Mouse (Mus musculus): ENCODE measurements around the gene Krt87. TPM values are rescaled to one million over a fixed set of nuclear protein-coding genes. Genes with fewer than 3 reads are reported as not detected.

The Krt87 gene
- polyA plus RNA-seq, 1 experiment: not detected

DNA sequence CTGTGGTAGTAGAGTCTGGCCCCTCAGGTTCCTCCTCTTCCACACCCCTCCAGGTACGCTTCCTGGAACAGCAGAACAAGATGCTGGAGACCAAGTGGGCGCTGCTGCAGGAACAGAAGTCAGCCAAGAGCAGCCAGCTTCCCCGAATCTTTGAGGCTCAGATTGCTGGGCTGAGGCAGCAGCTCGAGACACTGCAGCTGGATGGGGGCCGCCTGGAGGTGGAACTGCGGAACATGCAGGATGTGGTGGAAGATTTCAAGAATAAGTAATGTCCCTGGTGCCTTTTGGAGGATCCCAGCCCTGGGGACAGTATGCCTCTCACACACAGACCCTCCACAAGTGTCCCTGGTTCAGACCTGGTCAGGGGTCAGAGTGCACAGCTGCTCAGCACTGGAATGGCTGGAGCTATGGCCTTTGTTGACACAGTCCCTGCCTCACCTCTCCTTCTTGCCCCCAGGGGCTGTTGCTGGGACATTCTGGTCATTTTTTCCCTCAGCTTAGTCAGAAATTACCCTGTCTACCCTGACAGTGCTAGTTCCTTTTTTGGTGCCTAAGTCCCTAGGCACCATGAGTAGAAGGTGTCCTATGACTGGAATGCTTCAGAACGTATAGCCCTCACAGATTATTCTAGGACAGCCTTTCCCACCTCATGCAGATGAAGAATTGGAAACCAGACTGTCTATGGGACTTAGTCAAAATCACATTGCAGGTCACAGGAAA is 24.5 kb downstream of the Krt87 start:
- Histone ChIP-seq H3K4me1 (ENCODE audit: control insufficient read depth, insufficient read depth, low read length) (no peaks in the 10 kb centered on the region; the same call in 1 of the 2 replicates), H3K27ac (ENCODE audit: control insufficient read depth, insufficient read depth, low read depth, low read length, poor library complexity) (no peak overlapping the region), H3K4me3 (replicated peaks; ENCODE audit: control insufficient read depth, low read depth, low read length) (no peak overlapping the region)
- 50% methylated on average over 7 of the region's 7 CpGs for WGBS
- TF ChIP-seq CTCF (IDR thresholded peaks at IDR 0.05; ENCODE audit: control insufficient read depth, insufficient read depth, low read length) (no peak), POLR2A (IDR thresholded peaks at IDR 0.05; ENCODE audit: borderline replicate concordance, control insufficient read depth, low read depth, low read length) (no peak)

DNA sequence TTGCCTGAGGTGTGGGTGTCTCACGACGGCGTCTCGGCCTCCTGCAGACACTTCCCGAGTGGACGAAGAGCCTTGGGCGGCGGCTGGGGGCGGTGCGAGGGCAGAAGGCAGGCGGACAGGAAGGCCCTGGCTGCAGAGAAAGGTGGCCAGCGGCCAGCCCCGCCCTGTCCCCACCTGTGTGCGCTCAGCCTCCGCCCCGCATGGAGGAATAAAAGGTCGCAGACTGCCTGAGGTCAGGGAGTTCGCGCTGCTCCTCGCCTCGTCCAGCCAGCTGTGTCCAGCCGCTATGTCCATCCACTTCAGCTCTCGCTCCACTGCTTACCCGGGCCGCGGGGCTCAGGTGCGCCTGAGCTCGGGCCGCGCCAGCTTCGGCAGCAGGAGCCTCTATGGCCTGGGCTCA is 26.4 kb downstream of the Krt87 start:
- TF ChIP-seq POLR2A (IDR thresholded peaks at IDR 0.05; ENCODE audit: borderline replicate concordance, control insufficient read depth, low read depth, low read length) (no peak), CTCF (IDR thresholded peaks at IDR 0.05; ENCODE audit: control insufficient read depth, insufficient read depth, low read length) (no peak)
- WGBS: 91% methylated on average over 31 of the region's 31 CpGs
- no peak overlapping the region for H3K27ac ChIP-seq (ENCODE audit: control insufficient read depth, insufficient read depth, low read depth, low read length, poor library complexity)
- H3K4me1 ChIP-seq (ENCODE audit: control insufficient read depth, insufficient read depth, low read length): no peaks in the 10 kb centered on the region; the same call in 1 of the 2 replicates
- no peak overlapping the region for H3K4me3 ChIP-seq (replicated peaks; ENCODE audit: control insufficient read depth, low read depth, low read length)

DNA sequence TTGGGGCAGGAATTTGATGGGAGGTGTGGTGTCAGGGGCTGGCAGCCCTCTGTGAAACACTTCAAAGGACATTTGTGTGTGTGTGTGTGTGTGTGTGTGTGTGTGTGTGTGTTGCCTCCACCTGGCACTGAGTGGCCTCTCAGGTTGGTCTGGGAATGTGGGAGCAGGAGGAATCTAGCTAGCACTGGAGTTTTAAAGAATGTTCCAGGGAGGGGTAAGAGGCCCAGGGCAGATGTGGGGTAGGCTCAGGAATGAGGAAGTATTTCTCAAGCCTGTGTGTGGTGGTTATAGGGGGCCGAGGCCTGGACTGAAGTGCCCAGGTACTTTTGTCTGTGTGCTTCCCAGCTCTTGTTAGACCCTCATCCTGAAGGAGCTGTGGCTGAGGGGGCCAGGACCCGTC is 27.8 kb downstream of the Krt87 start, which contains the start of gene Krt7:
Gene Krt7 (plus strand): TSS at position 269 of the 400 bp plus-strand sequence.
- no peak within 1 kb of the TSS for H3K27ac ChIP-seq (ENCODE audit: control insufficient read depth, insufficient read depth, low read depth, low read length, poor library complexity)
- H3K4me3 ChIP-seq (replicated peaks; ENCODE audit: control insufficient read depth, low read depth, low read length): no peak within 1 kb of the TSS
- 8% methylated on average over 2 of the region's 2 CpGs for WGBS
- no peaks in the 10 kb centered on the region; the same call in 1 of the 2 replicates for H3K4me1 ChIP-seq (ENCODE audit: control insufficient read depth, insufficient read depth, low read length)
- TF ChIP-seq POLR2A (IDR thresholded peaks at IDR 0.05; ENCODE audit: borderline replicate concordance, control insufficient read depth, low read depth, low read length): no peak
- no peak for TF ChIP-seq CTCF (IDR thresholded peaks at IDR 0.05; ENCODE audit: control insufficient read depth, insufficient read depth, low read length)

DNA sequence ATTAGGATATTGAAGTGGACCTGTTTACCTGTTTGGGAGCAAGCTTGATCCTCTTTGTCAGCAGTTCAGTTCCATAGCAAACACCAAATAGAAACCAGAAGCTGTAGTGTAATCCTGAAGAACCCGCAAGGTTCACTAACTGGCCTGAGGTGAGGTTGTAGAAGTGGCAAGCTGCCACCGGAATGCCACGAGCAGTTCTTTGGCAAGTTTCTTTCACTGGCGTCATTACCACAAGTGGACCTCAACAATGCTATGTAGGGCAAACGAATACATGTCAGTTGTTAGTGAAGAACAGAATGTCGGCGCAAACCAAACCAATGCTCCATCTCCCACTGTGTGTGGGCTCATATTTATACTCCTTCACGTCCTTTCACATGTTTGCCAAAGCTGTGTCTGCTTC is 40.3 kb downstream of the Krt87 start:
- TF ChIP-seq POLR2A (IDR thresholded peaks at IDR 0.05; ENCODE audit: borderline replicate concordance, control insufficient read depth, low read depth, low read length): no peak
- TF ChIP-seq CTCF (IDR thresholded peaks at IDR 0.05; ENCODE audit: control insufficient read depth, insufficient read depth, low read length): no peak
- WGBS: 56% methylated on average over 8 of the region's 8 CpGs

DNA sequence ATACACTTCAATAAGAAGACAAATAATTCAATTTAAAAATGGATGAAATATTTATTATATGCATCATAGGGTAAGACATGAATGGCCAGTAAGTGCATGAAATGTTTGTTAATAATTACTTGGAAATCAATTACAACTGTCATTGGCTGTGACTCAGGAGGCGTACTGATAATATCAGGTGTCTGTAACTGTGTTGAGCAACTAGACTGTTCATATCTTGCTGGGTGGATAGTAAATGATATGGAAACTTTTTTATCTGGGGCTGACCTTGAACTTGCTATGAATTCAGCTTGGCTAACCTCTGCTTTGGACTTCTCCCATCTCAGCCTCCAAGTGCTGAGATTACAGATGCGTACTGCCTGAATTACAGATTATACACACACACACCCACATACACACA is 40.9 kb downstream of the Krt87 start:
- no peak for TF ChIP-seq POLR2A (IDR thresholded peaks at IDR 0.05; ENCODE audit: borderline replicate concordance, control insufficient read depth, low read depth, low read length)
- TF ChIP-seq CTCF (IDR thresholded peaks at IDR 0.05; ENCODE audit: control insufficient read depth, insufficient read depth, low read length): no peak
- H3K27ac ChIP-seq (ENCODE audit: control insufficient read depth, insufficient read depth, low read depth, low read length, poor library complexity): no peak overlapping the region
- WGBS: 63% methylated on average over 2 of the region's 2 CpGs

More for the DNA sequence above, 40.3 kb downstream of the Krt87 start:
- Histone ChIP-seq H3K4me3 (replicated peaks; ENCODE audit: control insufficient read depth, low read depth, low read length) (no peak overlapping the region), H3K4me1 (ENCODE audit: control insufficient read depth, insufficient read depth, low read length) (no peaks in the 10 kb centered on the region), H3K27ac (ENCODE audit: control insufficient read depth, insufficient read depth, low read depth, low read length, poor library complexity) (no peak overlapping the region)

DNA sequence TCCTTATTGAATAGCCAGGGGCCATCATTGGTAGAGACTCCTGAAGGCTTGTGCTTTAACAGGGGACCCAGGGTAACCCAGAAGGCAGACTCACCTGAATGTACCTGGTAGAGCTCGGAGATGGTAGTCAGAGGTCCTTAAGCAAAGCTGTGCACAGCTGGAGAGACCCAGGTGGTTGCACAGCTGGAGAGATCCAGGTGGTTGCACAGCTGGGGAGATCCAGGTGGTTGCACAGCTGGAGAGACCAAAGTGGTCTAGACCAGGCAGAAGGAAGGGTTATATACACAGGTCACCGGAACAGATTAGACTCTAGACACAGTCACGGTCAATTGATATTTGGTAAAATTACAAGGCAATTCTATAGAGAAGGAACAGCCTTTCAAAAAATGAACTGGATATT is 41.7 kb downstream of the Krt87 start:
- Histone ChIP-seq H3K27ac (ENCODE audit: control insufficient read depth, insufficient read depth, low read depth, low read length, poor library complexity) (no peak overlapping the region), H3K4me3 (replicated peaks; ENCODE audit: control insufficient read depth, low read depth, low read length) (no peak overlapping the region)
- TF ChIP-seq POLR2A (IDR thresholded peaks at IDR 0.05; ENCODE audit: borderline replicate concordance, control insufficient read depth, low read depth, low read length): no peak
- no peak for TF ChIP-seq CTCF (IDR thresholded peaks at IDR 0.05; ENCODE audit: control insufficient read depth, insufficient read depth, low read length)

More for the DNA sequence above, 40.9 kb downstream of the Krt87 start:
- H3K4me1 ChIP-seq (ENCODE audit: control insufficient read depth, insufficient read depth, low read length): no peaks in the 10 kb centered on the region
- H3K4me3 ChIP-seq (replicated peaks; ENCODE audit: control insufficient read depth, low read depth, low read length): no peak overlapping the region

DNA sequence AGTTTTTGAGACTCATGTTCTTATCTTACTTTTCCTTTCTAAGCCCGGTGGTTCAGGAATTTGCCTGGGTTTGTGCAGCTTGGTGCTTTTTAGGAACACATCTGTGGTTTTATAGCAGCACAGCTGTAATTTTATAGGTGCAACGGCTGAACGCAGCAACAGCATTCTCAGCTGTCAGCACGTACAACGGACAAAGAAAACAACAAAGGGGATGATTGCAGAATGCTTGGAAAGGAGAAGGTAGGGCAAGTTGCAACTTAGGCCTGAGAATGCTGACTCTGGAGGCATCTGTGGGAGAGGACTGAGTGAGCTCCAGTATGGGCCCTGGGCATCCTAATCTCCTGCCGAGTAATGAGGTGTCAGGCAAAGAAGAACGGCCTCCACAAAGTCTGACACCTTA is 42.1 kb downstream of the Krt87 start:
- Histone ChIP-seq H3K4me3 (replicated peaks; ENCODE audit: control insufficient read depth, low read depth, low read length) (no peak overlapping the region), H3K27ac (ENCODE audit: control insufficient read depth, insufficient read depth, low read depth, low read length, poor library complexity) (no peak overlapping the region), H3K4me1 (ENCODE audit: control insufficient read depth, insufficient read depth, low read length) (no peaks in the 10 kb centered on the region)
- TF ChIP-seq POLR2A (IDR thresholded peaks at IDR 0.05; ENCODE audit: borderline replicate concordance, control insufficient read depth, low read depth, low read length): no peak
- TF ChIP-seq CTCF (IDR thresholded peaks at IDR 0.05; ENCODE audit: control insufficient read depth, insufficient read depth, low read length): no peak
- WGBS: 41% methylated on average over 7 of the region's 7 CpGs

More for the DNA sequence above, 41.7 kb downstream of the Krt87 start:
- 87% methylated on average over 3 of the region's 3 CpGs for WGBS
- no peaks in the 10 kb centered on the region for H3K4me1 ChIP-seq (ENCODE audit: control insufficient read depth, insufficient read depth, low read length)

DNA sequence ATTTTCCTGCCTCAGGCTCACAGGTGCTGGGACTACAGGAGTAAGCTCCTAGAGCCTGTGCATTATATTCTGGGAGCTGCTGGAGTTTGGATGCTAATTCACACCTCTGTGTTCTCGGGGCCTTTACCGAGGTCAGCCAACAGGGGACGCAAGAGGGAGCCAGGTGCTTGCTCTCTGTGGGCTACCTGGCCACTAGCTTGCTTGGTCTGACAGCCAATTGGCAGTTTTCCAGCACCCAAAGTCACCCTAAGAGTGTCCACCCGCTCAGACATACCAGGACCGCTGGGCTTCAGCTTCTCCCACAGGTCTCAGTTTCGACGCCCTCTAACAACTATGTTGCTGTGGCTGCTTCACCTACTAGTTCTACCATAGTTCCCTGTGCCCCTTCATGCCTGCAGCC is 43.7 kb downstream of the Krt87 start:
- TF ChIP-seq CTCF (IDR thresholded peaks at IDR 0.05; ENCODE audit: control insufficient read depth, insufficient read depth, low read length) (no peak), POLR2A (IDR thresholded peaks at IDR 0.05; ENCODE audit: borderline replicate concordance, control insufficient read depth, low read depth, low read length) (no peak)
- Histone ChIP-seq H3K4me1 (ENCODE audit: control insufficient read depth, insufficient read depth, low read length) (no peaks in the 10 kb centered on the region), H3K27ac (ENCODE audit: control insufficient read depth, insufficient read depth, low read depth, low read length, poor library complexity) (no peak overlapping the region), H3K4me3 (replicated peaks; ENCODE audit: control insufficient read depth, low read depth, low read length) (no peak overlapping the region)
- WGBS: 84% methylated on average over 7 of the region's 7 CpGs
